Mouse (Mus musculus): ENCODE results near the gene Krt75. TPM values are rescaled to one million over a fixed set of nuclear protein-coding genes. Genes with fewer than 3 reads are reported as not detected.

The Krt75 gene
- polyA plus RNA-seq, 1 experiment from 2014 or later: not detected

Small RNA genes lying within 50 kb of the gene (microRNA-seq; reads per million reads assigned to microRNA genes)
- gene Gm44393 (not detected), gene Gm44460 (not detected)

Other genes with a start within 250 kb of the Krt75 start
- gene Krt80, start 203.7 kb downstream of the Krt75 start, polyA plus RNA-seq (2015; fragmentation: Nextera tagmentation; extraction: Ambion mirVana): 0.43 and 0.44 TPM in 2 replicates
- 1.7 TPM in 2 replicates for gene Krt7, start 162.9 kb downstream of the Krt75 start, polyA plus RNA-seq (2015; fragmentation: Nextera tagmentation; extraction: Ambion mirVana)
- not detected in 2 replicates for gene Krt87, start 135.1 kb downstream of the Krt75 start, polyA plus RNA-seq (2015; fragmentation: Nextera tagmentation; extraction: Ambion mirVana)
- not detected in 2 replicates for gene Krt88, start 126.2 kb downstream of the Krt75 start, polyA plus RNA-seq (2015; fragmentation: Nextera tagmentation; extraction: Ambion mirVana)
- not detected in 2 replicates for gene Krt81, start 110.2 kb downstream of the Krt75 start, polyA plus RNA-seq (2015; fragmentation: Nextera tagmentation; extraction: Ambion mirVana)
- gene Krt86, start 100.4 kb downstream of the Krt75 start, polyA plus RNA-seq (2015; fragmentation: Nextera tagmentation; extraction: Ambion mirVana): not detected in 2 replicates
- 0.32 and 0.51 TPM in 2 replicates for gene Krt83, start 82.4 kb downstream of the Krt75 start, polyA plus RNA-seq (2015; fragmentation: Nextera tagmentation; extraction: Ambion mirVana)
- gene Gm49425, start 56.6 kb downstream of the Krt75 start, polyA plus RNA-seq (2015; fragmentation: Nextera tagmentation; extraction: Ambion mirVana): not detected in 2 replicates
- 0.05 TPM in 1 of 2 replicates, not detected in the other for gene Krt84, start 41.1 kb downstream of the Krt75 start, polyA plus RNA-seq (2015; fragmentation: Nextera tagmentation; extraction: Ambion mirVana)
- not detected in 2 replicates for gene Krt82, start 23.2 kb downstream of the Krt75 start, polyA plus RNA-seq (2015; fragmentation: Nextera tagmentation; extraction: Ambion mirVana)
- gene Krt90, start 11.0 kb downstream of the Krt75 start, polyA plus RNA-seq (2015; fragmentation: Nextera tagmentation; extraction: Ambion mirVana): not detected in 2 replicates
- not detected in 2 replicates for gene Gm5414, start 54.3 kb upstream of the Krt75 start, polyA plus RNA-seq (2015; fragmentation: Nextera tagmentation; extraction: Ambion mirVana)
- gene Gm5478, start 73.5 kb upstream of the Krt75 start, polyA plus RNA-seq (2015; fragmentation: Nextera tagmentation; extraction: Ambion mirVana): not detected in 2 replicates
- gene Krt6b, start 106.4 kb upstream of the Krt75 start, polyA plus RNA-seq (2015; fragmentation: Nextera tagmentation; extraction: Ambion mirVana): not detected in 2 replicates
- gene Krt6a, start 120.4 kb upstream of the Krt75 start, polyA plus RNA-seq (2015; fragmentation: Nextera tagmentation; extraction: Ambion mirVana): 0.05 and 0.17 TPM in 2 replicates
- 0.14 and 0.53 TPM in 2 replicates for gene Krt5, start 139.0 kb upstream of the Krt75 start, polyA plus RNA-seq (2015; fragmentation: Nextera tagmentation; extraction: Ambion mirVana)
- not detected in 2 replicates for gene Krt71, start 169.2 kb upstream of the Krt75 start, polyA plus RNA-seq (2015; fragmentation: Nextera tagmentation; extraction: Ambion mirVana)
- not detected in 2 replicates for gene Krt72, start 212.6 kb upstream of the Krt75 start, polyA plus RNA-seq (2015; fragmentation: Nextera tagmentation; extraction: Ambion mirVana)
- not detected in 2 replicates for gene Krt73, start 228.4 kb upstream of the Krt75 start, polyA plus RNA-seq (2015; fragmentation: Nextera tagmentation; extraction: Ambion mirVana)
- not detected in 2 replicates for gene Krt2, start 244.3 kb upstream of the Krt75 start, polyA plus RNA-seq (2015; fragmentation: Nextera tagmentation; extraction: Ambion mirVana)